Mouse (Mus musculus) embryonic facial prominence, embryonic 11.5 days (tissue): ENCODE measurements around the gene Gng5. TPM values are rescaled to one million over a fixed set of nuclear protein-coding genes. Genes with fewer than 3 reads are reported as not detected.
A peak's percentile ranks its signal among the peaks of the same experiment; 100 is the strongest.

Source experiments
- ATAC-seq: fragments of 200-750 bp; cut with Nextera tagmentation; replicated peaks from 2 replicates; pipeline ENCODE4 v1.8.0; 2017; ENCODE audit warnings: low read depth; ENCODE audit not compliant: insufficient number of reproducible peaks, low FRiP score, low TSS enrichment
- DNase-seq: peaks from one replicate; pipeline ENCODE4 v3.0.0-alpha.2; 2015; ENCODE audit warnings: low spot score
- H3K27ac ChIP-seq: fragments of 300-500 bp; sonication (generic); replicated peaks from 2 replicates; pipeline ENCODE4 v1.5.1; 2014; ENCODE audit warnings: mild to moderate bottlenecking, low read depth, low read length, control low read depth
- H3K27me3 ChIP-seq: fragments of 300-500 bp; sonication (generic); 2 replicates; pipeline ENCODE4 v1.6.1; 2014; ENCODE audit warnings: mild to moderate bottlenecking, low read length, moderate library complexity, mixed read lengths; ENCODE audit not compliant: control insufficient read depth, insufficient read depth
- H3K36me3 ChIP-seq: fragments of 300-500 bp; sonication (generic); replicated peaks from 2 replicates; pipeline ENCODE4 v1.6.1; 2014; ENCODE audit warnings: low read depth, mild to moderate bottlenecking, low read length, moderate library complexity, mixed read lengths; ENCODE audit not compliant: control insufficient read depth, insufficient read depth
- H3K4me1 ChIP-seq: fragments of 300-500 bp; sonication (generic); 2 replicates; pipeline ENCODE4 v1.6.1; 2014; ENCODE audit warnings: low read length, mixed read lengths; ENCODE audit not compliant: control insufficient read depth, insufficient read depth
- H3K4me2 ChIP-seq: fragments of 300-500 bp; sonication (generic); 2 replicates; pipeline ENCODE4 v1.6.1; 2014; ENCODE audit warnings: low read depth, mild to moderate bottlenecking, control low read depth, low read length, moderate library complexity
- H3K4me3 ChIP-seq: fragments of 300-500 bp; sonication (generic); 2 replicates; pipeline ENCODE4 v1.5.1; 2014; ENCODE audit warnings: low read depth, low read length, control low read depth
- H3K9ac ChIP-seq: fragments of 300-500 bp; sonication (generic); replicated peaks from 2 replicates; pipeline ENCODE4 v1.6.1; 2014; ENCODE audit warnings: mild to moderate bottlenecking, control low read depth, low read length
- H3K9me3 ChIP-seq: fragments of 300-500 bp; sonication (generic); replicated peaks from 2 replicates; pipeline ENCODE4 v1.6.1; 2016; ENCODE audit warnings: mild to moderate bottlenecking, low read length, inconsistent platforms, mixed read lengths; ENCODE audit not compliant: control insufficient read depth
- WGBS: fragments of 180-500 bp; shearing (Covaris S2); extraction: QIAGEN DNeasy Blood & Tissue Kit; methylation state at CpG from one replicate; pipeline ENCODE4 v1.1.7; 2014; 5-methylcytosine and 5-hydroxymethylcytosine counted together
- polyA plus RNA-seq: library from polyadenylated mRNA; unstranded; fragments of >200 nt; fragmentation: Nextera tagmentation; extraction: Ambion mirVana; gene quantifications from 2 replicates; pipeline ENCODE4 v1.2.1, GENCODE M21; 2014

The Gng5 gene
- 1,092 and 1,165 TPM in 2 replicates for polyA plus RNA-seq

- no peaks in the 10 kb centered on the region for H3K36me3 ChIP-seq
- DNase-seq (peak; percentile 90), ATAC-seq (peak; percentile 90)
- no peaks in the 10 kb centered on the region for H3K4me1 ChIP-seq
- no peaks in the 10 kb centered on the region for H3K27me3 ChIP-seq
- peak within 1 kb of the TSS; percentile 69 for H3K4me2 ChIP-seq
- no peaks in the 10 kb centered on the region for H3K9me3 ChIP-seq
- peak within 1 kb of the TSS; percentile 96 for H3K9ac ChIP-seq
- WGBS = 0% methylated on average over 29 of the region's 88 CpGs
- H3K27ac ChIP-seq = peak within 1 kb of the TSS; percentile 88
- peak within 1 kb of the TSS; percentile 87 for H3K4me3 ChIP-seq
Measured at GRCm38 (mm10) chr3:146499431-146500002, at the start of gene Gng5, which contains the start of gene Spata1. Gene Gng5, plus strand, starts transcription at chr3:146499807. Gene Spata1, minus strand, starts transcription at chr3:146499753.

DNA sequence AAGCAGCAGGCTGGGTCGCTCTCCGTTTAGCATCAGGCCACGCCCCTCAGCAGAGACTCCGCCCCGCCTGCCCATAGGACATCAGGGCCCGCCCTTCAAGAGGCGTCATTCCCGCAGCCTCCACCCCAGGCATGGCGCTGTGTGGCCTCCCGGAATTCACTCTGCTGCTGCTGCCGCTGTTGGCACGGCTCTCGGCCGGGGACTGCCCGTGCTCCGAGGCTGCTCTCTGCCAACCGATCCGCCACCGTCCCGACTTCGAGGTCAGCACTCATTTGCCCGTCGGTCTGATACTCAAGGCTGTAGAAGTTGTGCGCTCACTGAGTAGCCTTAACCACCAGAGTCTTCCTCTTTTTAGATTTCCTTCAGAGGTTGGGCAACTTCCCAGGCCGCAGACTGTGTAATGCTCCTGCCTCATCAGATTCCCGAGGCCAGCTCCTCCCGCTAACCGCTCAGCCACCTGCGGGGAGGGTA, 49.2 kb upstream of the Gng5 start:
- DNase-seq (peak; percentile 96), ATAC-seq (peak; percentile 97)
- Histone ChIP-seq H3K36me3 (no peaks in the 10 kb centered on the region), H3K4me3 (peak overlapping the region; percentile 58), H3K4me1 (no peaks in the 10 kb centered on the region), H3K9ac (peak overlapping the region; percentile 74), H3K4me2 (peak overlapping the region; percentile 65), H3K9me3 (no peaks in the 10 kb centered on the region), H3K27me3 (no peaks in the 10 kb centered on the region), H3K27ac (no peak overlapping the region; the same call in 1 of the 2 replicates)
- under 1% methylated on average over 29 of the region's 29 CpGs for WGBS

GRCm38 (mm10) chr3:146451375-146451774, 48.2 kb upstream of the Gng5 start:
- DNase-seq = no peak
- H3K9me3 ChIP-seq = no peaks in the 10 kb centered on the region
- no peak for ATAC-seq
- H3K4me3 ChIP-seq = no peak overlapping the region
- no peaks in the 10 kb centered on the region for H3K36me3 ChIP-seq
- no peaks in the 10 kb centered on the region for H3K4me1 ChIP-seq
- no peak overlapping the region for H3K9ac ChIP-seq
- no peak overlapping the region for H3K4me2 ChIP-seq
- H3K27ac ChIP-seq = no peak overlapping the region
- H3K27me3 ChIP-seq = no peaks in the 10 kb centered on the region
- WGBS = 83% methylated on average over 5 of the region's 5 CpGs

DNA sequence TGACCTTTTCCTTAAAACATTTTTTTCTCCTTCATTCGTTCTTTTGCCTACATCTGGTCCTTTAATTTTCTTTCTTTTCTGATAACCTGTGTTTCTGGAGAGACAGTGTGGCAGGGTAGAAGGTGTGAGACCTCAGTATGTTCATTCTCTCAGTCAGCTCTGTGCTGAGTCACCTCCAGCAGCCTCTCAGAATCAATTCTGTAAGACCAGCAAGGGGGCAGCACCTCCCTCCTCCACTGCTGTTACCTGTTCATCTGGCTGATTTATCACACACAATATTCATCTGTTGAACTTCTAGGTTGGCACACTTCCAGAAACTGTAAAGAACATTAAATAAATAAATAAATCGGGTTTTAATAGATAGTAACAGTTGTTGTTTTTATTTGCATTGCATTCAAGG, 36.7 kb upstream of the Gng5 start:
- H3K27me3 ChIP-seq = no peaks in the 10 kb centered on the region
- H3K27ac ChIP-seq = no peak overlapping the region
- no peaks in the 10 kb centered on the region for H3K36me3 ChIP-seq
- DNase-seq (no peak), ATAC-seq (no peak)
- H3K9me3 ChIP-seq = no peaks in the 10 kb centered on the region
- H3K4me1 ChIP-seq = no peaks in the 10 kb centered on the region
- H3K4me2 ChIP-seq = no peak overlapping the region
- H3K9ac ChIP-seq = no peak overlapping the region
- WGBS = 56% methylated on average over 2 of the region's 2 CpGs
- no peak overlapping the region for H3K4me3 ChIP-seq

- H3K9ac ChIP-seq = no peak overlapping the region
- no peak overlapping the region for H3K4me2 ChIP-seq
- no peak for ATAC-seq
- H3K4me3 ChIP-seq = no peak overlapping the region
- H3K36me3 ChIP-seq = no peaks in the 10 kb centered on the region
- no peak for DNase-seq
- H3K9me3 ChIP-seq = no peaks in the 10 kb centered on the region
- no peaks in the 10 kb centered on the region for H3K4me1 ChIP-seq
- no peak overlapping the region for H3K27ac ChIP-seq
- H3K27me3 ChIP-seq = no peaks in the 10 kb centered on the region
- WGBS = 79% methylated on average over 2 of the region's 2 CpGs
Measured at GRCm38 (mm10) chr3:146469226-146469625, 30.4 kb upstream of the Gng5 start.

- Histone ChIP-seq H3K4me2 (no peak overlapping the region), H3K9me3 (no peaks in the 10 kb centered on the region), H3K4me3 (no peak overlapping the region), H3K27me3 (no peaks in the 10 kb centered on the region), H3K9ac (no peak overlapping the region), H3K27ac (no peak overlapping the region), H3K36me3 (no peaks in the 10 kb centered on the region), H3K4me1 (no peaks in the 10 kb centered on the region)
- DNase-seq = no peak
- no peak for ATAC-seq
- 67% methylated on average over 4 of the region's 4 CpGs for WGBS
Measured at GRCm38 (mm10) chr3:146472657-146473056, 26.9 kb upstream of the Gng5 start.

DNA sequence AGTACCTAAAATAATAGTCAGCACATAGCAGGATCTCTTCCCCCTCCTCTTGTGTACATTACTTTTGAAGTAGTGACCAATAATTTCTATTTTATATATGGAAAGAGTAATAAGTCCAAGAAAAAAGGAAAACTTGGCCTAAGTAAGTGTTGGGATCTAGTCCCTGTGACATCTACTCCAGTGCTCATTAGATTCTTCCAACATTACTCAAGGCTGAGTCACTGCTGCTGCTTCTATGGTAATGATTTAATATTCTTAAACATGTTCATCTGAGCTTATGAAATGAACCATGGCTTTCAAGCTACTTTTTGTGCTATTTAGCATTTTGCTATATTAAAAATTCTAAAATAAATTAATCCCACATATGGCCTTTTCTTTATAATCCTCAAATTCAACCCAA, 25.9 kb upstream of the Gng5 start:
- Histone ChIP-seq H3K27ac (no peak overlapping the region), H3K4me3 (no peak overlapping the region), H3K27me3 (no peaks in the 10 kb centered on the region), H3K9ac (no peak overlapping the region), H3K4me1 (no peaks in the 10 kb centered on the region), H3K9me3 (no peaks in the 10 kb centered on the region), H3K36me3 (no peaks in the 10 kb centered on the region), H3K4me2 (no peak overlapping the region)
- DNase-seq (no peak), ATAC-seq (no peak)

GRCm38 (mm10) chr3:146474428-146474827, 25.2 kb upstream of the Gng5 start:
- 98% methylated on average over 3 of the region's 3 CpGs for WGBS
- no peak for ATAC-seq

More at GRCm38 (mm10) chr3:146474428-146474827, 25.2 kb upstream of the Gng5 start:
- Histone ChIP-seq H3K4me1 (no peaks in the 10 kb centered on the region), H3K9me3 (no peaks in the 10 kb centered on the region), H3K4me3 (no peak overlapping the region), H3K27ac (no peak overlapping the region), H3K36me3 (no peaks in the 10 kb centered on the region), H3K4me2 (no peak overlapping the region), H3K27me3 (no peaks in the 10 kb centered on the region), H3K9ac (no peak overlapping the region)
- no peak for DNase-seq
